Mouse (Mus musculus) hindbrain, embryonic 10.5 days (tissue): Measurements from ENCODE around the gene Tmem171. TPM values are rescaled to one million over a fixed set of nuclear protein-coding genes. Genes with fewer than 3 reads are reported as not detected.

Source experiments
- DNase-seq: peaks from one replicate; pipeline ENCODE4 v3.0.0-alpha.2; 2017; ENCODE audit warnings: low spot score
- H3K27ac ChIP-seq: fragments of 300-500 bp; sonication (generic); 2 replicates; pipeline ENCODE4 v1.5.1; 2016; ENCODE audit warnings: mild to moderate bottlenecking, moderate library complexity
- H3K27me3 ChIP-seq: fragments of 300-500 bp; sonication (generic); 2 replicates; pipeline ENCODE4 v1.6.1; 2016; ENCODE audit warnings: mild to moderate bottlenecking; ENCODE audit not compliant: poor library complexity, insufficient read depth, severe bottlenecking
- H3K36me3 ChIP-seq: fragments of 300-500 bp; sonication (generic); 2 replicates; pipeline ENCODE4 v1.6.1; 2016; ENCODE audit warnings: mild to moderate bottlenecking, moderate library complexity
- H3K4me1 ChIP-seq: fragments of 300-500 bp; sonication (generic); replicated peaks from 2 replicates; pipeline ENCODE4 v1.6.1; 2016; ENCODE audit warnings: mild to moderate bottlenecking
- H3K4me3 ChIP-seq: fragments of 300-500 bp; sonication (generic); 2 replicates; pipeline ENCODE4 v1.5.1; 2016; ENCODE audit warnings: mild to moderate bottlenecking, moderate library complexity
- H3K9me3 ChIP-seq: fragments of 300-500 bp; sonication (generic); 2 replicates; pipeline ENCODE4 v1.6.1; 2016; ENCODE audit warnings: mild to moderate bottlenecking, moderate library complexity
- WGBS: fragments of 180-500 bp; shearing (Covaris S2); methylation state at CpG from one replicate; pipeline ENCODE4 v1.1.7; 2016; 5-methylcytosine and 5-hydroxymethylcytosine counted together
- polyA plus RNA-seq: library from polyadenylated mRNA; unstranded; fragments of >200 nt; fragmentation: Nextera tagmentation; extraction: Ambion mirVana; gene quantifications from 2 replicates; pipeline ENCODE4 v1.2.1, GENCODE M21; 2016

The Tmem171 gene
- polyA plus RNA-seq, 1 experiment from 2014 or later = not detected

DNA sequence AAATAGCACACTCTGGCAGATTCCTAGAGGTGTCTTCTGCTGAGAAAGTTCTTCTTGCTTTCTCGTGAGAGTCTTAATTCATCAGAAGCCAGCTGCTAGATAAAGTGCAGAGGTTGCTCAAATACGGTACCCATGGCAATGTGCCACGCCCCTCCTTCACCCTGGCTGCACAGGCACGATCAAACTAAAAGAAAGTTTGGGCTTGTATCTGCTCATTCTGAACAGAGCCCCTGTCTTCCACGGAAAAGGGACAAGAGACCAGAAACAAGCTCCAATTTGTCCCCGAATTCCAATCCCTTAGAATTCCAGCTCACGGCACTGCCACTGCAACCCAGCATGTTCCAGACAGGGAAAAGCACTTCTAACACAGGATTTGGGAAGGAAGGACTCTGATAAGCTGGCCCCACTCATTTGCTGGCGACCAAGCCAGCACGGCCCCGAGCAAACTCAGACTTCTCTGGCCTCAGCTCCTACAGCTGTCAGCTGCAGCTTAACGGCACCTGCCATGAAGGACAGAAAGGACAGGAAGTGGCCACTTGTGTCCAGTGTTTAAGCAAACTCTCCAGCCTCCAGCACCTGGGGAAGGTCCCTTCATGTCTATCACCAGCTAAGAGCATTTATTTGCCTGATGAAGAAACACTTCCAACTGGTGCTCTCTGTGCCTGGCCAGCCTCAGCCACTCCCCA, 4.9 kb downstream of the Tmem171 start:
- H3K27ac ChIP-seq = no peak overlapping the region
- no peak for DNase-seq
- WGBS = 81% methylated on average over 11 of the region's 11 CpGs

DNA sequence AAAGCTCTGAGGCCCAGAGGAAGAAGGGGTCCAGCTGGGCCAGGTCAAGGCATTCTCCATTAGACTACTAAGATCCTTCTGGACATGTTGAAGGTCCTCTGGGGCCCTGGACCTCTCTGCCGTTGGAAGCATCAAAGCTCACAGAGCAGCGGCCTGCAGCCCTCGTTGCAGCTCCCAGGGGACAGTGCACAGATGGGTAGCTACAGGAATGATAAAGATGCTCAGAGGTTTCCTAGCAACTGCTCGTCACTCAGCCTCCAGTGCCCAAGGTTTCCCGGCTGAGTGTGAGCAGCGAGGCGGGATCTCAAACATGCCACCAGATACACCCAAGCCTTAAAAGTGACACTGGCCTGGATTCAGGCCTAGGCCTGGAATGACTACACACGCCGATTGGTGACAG, 6.7 kb downstream of the Tmem171 start:
- 45% methylated on average over 9 of the region's 9 CpGs for WGBS
- H3K27ac ChIP-seq = no peak overlapping the region
- peaks cover 13% of the 10 kb centered on the region for H3K4me1 ChIP-seq
- no peak overlapping the region for H3K4me3 ChIP-seq
- no peaks in the 10 kb centered on the region for H3K9me3 ChIP-seq
- no peaks in the 10 kb centered on the region; the same call in 1 of the 2 replicates for H3K27me3 ChIP-seq
- no peaks in the 10 kb centered on the region for H3K36me3 ChIP-seq
- peak; percentile 50 for DNase-seq

More for the DNA sequence above, 4.9 kb downstream of the Tmem171 start:
- H3K4me1 ChIP-seq = peaks cover 16% of the 10 kb centered on the region
- H3K27me3 ChIP-seq = peaks cover 16% of the 10 kb centered on the region
- H3K4me3 ChIP-seq = no peak overlapping the region
- no peaks in the 10 kb centered on the region for H3K36me3 ChIP-seq
- H3K9me3 ChIP-seq = no peaks in the 10 kb centered on the region

DNA sequence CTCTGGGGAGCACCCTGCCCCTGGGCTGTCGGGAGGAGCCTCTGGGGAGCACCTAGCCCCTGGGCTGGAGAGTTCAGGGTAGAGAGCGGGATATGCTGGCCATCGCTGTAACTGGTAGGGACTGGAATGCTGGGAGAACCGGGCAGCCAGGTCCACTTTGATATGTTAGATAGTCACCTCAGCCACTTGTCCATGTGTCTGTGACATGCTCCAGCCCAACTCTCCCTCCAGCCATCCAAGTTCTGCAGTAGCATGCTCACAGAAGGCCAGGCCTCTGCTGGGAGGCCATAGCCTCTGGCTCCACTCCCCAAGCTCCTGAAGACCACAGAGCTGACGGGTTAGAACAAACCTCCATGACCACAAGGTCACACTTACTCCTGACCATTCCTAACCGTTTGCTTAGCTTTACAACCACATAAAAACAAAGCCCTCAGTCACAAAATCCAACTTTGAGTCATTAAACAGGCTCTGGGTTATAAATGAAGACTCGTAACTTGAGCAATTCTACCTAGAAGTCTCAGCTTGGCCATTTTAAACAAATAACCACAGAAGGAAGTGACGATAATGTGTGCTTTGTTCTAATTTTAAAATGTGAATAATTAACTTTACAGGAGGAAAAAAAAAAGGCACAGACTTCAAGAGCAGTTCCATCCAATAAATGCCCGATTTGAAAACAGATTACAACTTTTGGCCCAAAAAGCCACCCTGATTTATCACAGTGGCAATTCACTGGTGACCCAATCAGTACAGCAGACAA, 10.3 kb downstream of the Tmem171 start:
- Histone ChIP-seq H3K27me3 (no peaks in the 10 kb centered on the region), H3K4me3 (no peak overlapping the region), H3K9me3 (no peaks in the 10 kb centered on the region), H3K27ac (no peak overlapping the region), H3K4me1 (peaks cover 22% of the 10 kb centered on the region), H3K36me3 (no peaks in the 10 kb centered on the region)
- DNase-seq = no peak
- 83% methylated on average over 9 of the region's 9 CpGs for WGBS

DNA sequence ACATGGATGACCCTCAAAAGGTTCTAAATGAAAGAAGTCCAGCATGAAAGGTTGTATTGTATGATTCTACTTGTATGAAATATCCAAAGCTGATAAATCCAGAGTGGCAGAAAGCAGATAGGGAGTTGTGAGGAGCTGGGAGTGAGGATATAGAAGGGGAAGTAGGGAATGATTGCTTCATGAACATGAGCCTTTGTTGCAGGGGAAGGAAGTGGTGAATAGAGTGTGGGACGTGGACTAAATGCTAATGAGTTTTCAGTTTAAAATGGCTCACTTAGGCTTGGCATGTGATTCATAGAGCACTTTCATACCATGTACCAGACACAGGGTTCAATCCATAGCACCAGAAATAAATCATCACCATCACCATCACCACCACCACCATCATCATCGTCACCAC, 11.2 kb downstream of the Tmem171 start:
- Histone ChIP-seq H3K4me1 (peaks cover 24% of the 10 kb centered on the region), H3K9me3 (no peaks in the 10 kb centered on the region), H3K27ac (no peak overlapping the region), H3K36me3 (no peaks in the 10 kb centered on the region), H3K27me3 (no peaks in the 10 kb centered on the region), H3K4me3 (no peak overlapping the region)
- no peak for DNase-seq
- 83% methylated on average over 2 of the region's 2 CpGs for WGBS

DNA sequence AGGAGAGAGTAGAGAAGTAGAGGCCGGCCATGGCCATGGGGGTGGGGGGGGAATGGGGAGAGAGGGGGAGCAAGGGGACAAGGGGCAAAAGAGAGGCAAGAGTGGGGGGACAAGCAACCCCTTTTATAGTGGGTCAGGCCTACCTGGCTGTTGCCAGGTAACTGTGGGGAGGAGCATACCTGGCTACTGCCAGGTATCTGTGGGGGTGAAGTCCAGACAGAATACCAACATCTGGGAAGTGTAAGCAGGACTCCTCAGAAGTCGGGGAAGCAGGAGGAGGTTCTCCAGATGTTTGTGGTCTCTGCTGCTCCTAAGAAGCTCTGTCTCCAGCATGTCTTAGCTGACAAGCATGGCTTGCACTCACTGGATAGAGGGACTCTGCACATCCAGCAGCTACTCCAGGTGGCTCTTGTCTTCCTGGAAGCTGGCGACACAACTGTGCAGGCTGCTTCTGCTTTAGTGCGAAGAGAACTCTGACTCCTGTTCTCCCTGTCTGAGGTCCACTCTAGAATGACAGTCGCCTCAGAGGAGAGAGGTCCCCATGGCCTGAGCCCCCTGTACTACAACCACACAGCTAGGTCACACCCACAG, 14.1 kb downstream of the Tmem171 start:
- Histone ChIP-seq H3K36me3 (no peaks in the 10 kb centered on the region), H3K27ac (no peak overlapping the region; the same call in 1 of the 2 replicates), H3K27me3 (no peaks in the 10 kb centered on the region), H3K4me3 (no peak overlapping the region), H3K4me1 (peaks cover 11% of the 10 kb centered on the region), H3K9me3 (no peaks in the 10 kb centered on the region)
- DNase-seq = no peak
- 87% methylated on average over 5 of the region's 5 CpGs for WGBS

DNA sequence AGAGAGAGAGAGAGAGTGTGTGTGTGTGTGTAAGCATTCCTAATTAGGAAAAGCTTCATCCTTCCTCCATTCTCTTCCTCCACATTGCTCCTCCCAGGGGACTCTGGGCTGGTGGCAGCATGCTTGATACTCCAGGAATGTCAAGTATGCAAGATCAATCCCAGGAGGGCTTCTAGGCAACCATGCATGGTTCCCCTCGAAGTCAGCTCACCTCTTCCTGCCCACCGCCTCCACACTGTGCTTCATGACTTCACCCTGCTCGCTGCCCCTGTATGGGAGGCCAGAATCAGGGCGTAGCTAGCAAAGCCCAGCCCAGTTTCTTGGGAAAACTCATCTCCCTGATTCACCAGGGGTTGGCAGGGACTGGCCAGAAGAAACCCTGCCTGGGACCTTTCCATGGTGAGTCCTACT, 15.0 kb downstream of the Tmem171 start:
- Histone ChIP-seq H3K9me3 (no peaks in the 10 kb centered on the region), H3K4me3 (no peak overlapping the region), H3K4me1 (peaks cover 11% of the 10 kb centered on the region), H3K36me3 (no peaks in the 10 kb centered on the region), H3K27me3 (no peaks in the 10 kb centered on the region), H3K27ac (no peak overlapping the region)
- 54% methylated on average over 4 of the region's 4 CpGs for WGBS
- no peak for DNase-seq

DNA sequence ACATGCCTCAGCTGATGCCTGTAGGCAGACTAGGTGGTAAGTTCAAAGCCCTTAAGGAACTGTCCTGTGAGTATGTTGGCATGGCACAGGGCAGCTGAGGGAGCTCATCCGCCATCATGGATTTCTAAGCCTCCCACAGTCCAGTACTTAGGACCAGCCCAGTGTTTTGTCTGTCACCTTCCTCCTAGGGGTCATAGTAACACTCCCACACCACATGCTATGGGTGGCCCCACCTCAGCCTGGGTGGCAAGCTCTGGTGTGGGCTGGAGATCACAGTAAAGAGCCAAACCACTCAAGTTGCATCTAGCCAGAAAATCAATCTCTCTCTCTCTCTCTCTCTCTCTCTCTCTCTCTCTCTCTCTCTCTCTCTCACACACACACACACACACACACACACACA, 15.4 kb downstream of the Tmem171 start:
- Histone ChIP-seq H3K9me3 (no peaks in the 10 kb centered on the region), H3K27me3 (no peaks in the 10 kb centered on the region), H3K36me3 (no peaks in the 10 kb centered on the region), H3K4me1 (peaks cover 11% of the 10 kb centered on the region), H3K4me3 (no peak overlapping the region), H3K27ac (peak overlapping the region; percentile 29; the same call in 1 of the 2 replicates)
- WGBS = 83% methylated on average over 1 of the region's 1 CpGs
- no peak for DNase-seq

DNA sequence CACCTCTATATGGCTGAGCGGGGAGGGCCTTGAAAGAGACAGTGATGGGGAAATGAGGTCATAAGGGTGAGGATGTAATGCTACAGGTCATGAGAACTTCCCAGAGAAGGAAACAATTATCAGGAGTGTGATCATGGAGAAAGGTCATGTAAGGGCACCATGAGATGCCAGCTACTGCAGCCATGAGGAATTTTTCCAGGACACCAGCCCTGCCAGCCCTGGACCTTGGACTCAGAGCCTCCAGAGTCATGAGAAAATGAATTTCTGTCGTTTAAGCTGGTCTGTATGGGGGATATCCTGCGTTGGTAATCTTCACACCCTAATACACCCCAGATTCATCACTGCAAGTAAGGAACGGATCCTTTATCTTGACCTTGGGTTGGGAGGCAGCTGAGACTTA, 20.7 kb downstream of the Tmem171 start:
- Histone ChIP-seq H3K27ac (no peak overlapping the region), H3K27me3 (no peaks in the 10 kb centered on the region), H3K9me3 (no peaks in the 10 kb centered on the region), H3K36me3 (no peaks in the 10 kb centered on the region), H3K4me3 (no peak overlapping the region), H3K4me1 (no peaks in the 10 kb centered on the region)
- DNase-seq = no peak
- 81% methylated on average over 4 of the region's 4 CpGs for WGBS

DNA sequence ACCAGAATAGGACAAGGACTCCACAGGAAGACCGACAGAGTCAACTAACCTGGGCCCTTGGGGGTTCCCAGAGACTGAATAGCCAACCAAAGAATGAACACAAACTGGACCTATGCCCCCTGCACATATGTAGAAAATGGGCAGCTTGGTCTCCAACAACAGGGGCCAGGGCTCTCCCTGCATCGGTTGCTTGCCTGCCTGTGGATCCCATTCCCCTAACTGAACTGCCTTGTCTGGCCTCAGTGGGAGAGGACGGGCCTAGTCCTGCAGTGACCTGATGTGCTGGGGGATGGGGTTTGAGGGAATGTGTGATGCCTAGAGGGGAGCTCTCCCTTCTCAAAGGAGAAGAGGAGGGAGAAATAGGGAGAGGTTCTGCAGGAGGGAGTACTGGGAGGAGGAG, 25.3 kb downstream of the Tmem171 start:
- Histone ChIP-seq H3K36me3 (no peaks in the 10 kb centered on the region), H3K27me3 (no peaks in the 10 kb centered on the region), H3K4me1 (no peaks in the 10 kb centered on the region), H3K27ac (no peak overlapping the region), H3K4me3 (no peak overlapping the region), H3K9me3 (no peaks in the 10 kb centered on the region)
- no peak for DNase-seq
- WGBS = 73% methylated on average over 3 of the region's 3 CpGs

DNA sequence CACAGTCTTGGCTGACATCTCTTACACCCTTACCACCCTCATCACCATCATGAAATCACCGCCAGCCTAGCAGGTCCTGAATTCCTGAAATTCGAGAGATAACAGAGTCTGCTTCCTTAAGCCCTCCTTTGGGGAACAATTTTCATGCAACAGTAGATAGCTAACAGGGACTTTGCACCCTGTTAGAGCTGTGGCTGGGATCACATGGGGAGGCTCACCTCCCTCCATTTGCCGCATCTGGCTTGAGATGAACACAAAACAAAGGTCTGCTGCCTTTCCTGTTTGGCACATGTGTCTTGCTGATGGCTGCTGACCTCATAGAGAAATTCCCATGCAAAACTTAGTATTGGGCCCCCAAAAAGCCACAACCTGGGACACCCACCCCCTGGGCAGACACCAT, 27.3 kb downstream of the Tmem171 start:
- Histone ChIP-seq H3K4me3 (no peak overlapping the region), H3K27ac (no peak overlapping the region), H3K9me3 (0 out of 2 replicates have a peak, but pooled peaks cover 2% of the 10 kb centered on the region), H3K27me3 (no peaks in the 10 kb centered on the region), H3K36me3 (no peaks in the 10 kb centered on the region), H3K4me1 (no peaks in the 10 kb centered on the region)
- 80% methylated on average over 3 of the region's 3 CpGs for WGBS
- no peak for DNase-seq

DNA sequence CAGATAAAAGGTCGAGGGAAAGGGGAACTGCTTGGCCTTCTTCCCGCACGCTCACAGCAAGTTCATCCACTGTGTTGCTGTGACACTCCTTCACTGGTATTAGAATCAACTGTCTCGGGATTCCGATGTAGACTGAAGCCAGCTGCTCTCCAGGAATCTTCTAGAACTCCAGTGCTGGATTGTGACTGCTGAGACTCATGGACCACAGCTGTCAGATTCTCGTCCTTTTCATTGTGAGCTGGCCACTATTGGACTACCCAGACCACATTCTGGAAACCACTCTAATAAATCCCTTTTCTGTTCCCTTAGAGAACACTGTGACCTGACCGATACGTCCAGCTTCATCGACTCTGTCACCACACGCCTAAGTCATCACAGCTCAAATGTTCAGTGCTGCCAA, 29.4 kb downstream of the Tmem171 start:
- H3K27ac ChIP-seq = no peak overlapping the region
- H3K9me3 ChIP-seq = 0 out of 2 replicates have a peak, but pooled peaks cover 4% of the 10 kb centered on the region
- H3K36me3 ChIP-seq = no peaks in the 10 kb centered on the region
- H3K4me1 ChIP-seq = no peaks in the 10 kb centered on the region
- no peak overlapping the region for H3K4me3 ChIP-seq
- DNase-seq = no peak
- 90% methylated on average over 10 of the region's 10 CpGs for WGBS
- H3K27me3 ChIP-seq = 0 out of 2 replicates have a peak, but pooled peaks cover 1% of the 10 kb centered on the region

DNA sequence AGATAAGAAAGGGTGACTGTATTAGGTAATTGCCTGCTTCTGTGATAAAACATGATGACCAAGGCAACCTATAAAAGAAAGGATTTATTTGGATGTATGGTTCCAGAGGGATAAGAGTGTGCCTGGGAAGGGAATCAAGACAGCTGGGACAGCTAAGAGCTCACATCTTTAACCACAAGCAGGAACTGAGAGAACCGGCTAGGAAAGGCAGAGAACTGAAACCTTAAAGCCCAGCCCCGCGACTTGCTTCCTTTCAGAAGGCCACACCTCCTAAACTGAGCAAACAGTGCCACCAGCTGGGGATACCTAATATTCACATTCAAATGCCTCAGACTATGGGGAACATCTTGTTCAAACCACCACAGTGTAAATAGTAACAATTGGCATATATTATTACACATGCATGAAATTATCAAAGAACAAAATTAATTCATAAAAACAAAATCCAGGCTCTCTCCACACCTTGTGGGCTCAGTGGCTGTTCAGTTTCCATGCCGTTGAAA, 32.4 kb downstream of the Tmem171 start:
- H3K4me3 ChIP-seq = no peak overlapping the region
- DNase-seq = no peak
- H3K4me1 ChIP-seq = no peaks in the 10 kb centered on the region
- H3K9me3 ChIP-seq = 0 out of 2 replicates have a peak, but pooled peaks cover 4% of the 10 kb centered on the region
- no peaks in the 10 kb centered on the region for H3K36me3 ChIP-seq
- no peak overlapping the region for H3K27ac ChIP-seq
- 0 out of 2 replicates have a peak, but pooled peaks cover 3% of the 10 kb centered on the region for H3K27me3 ChIP-seq
- 87% methylated on average over 4 of the region's 4 CpGs for WGBS

DNA sequence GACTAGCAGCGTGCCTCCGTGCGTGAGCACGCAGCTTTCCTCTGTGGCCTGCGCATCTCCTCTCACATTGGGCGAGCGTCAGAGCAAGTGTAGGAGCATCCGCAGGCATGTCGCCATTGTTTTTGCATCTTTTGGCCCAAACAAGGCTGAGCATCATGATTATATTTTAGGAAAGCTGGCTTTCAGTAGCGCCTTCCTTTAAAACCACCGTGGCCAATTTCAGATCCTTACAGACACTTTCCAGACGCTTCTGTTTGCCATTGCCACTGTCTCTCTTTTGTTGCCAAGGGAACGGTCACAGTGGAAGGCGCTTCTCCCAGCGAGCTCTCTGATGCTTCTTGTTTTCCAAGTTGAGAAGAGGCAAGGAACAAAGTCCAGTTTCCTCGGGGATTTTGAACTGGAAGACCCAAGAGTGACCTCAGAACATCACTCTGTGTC, 38.6 kb downstream of the Tmem171 start:
- Histone ChIP-seq H3K27me3 (0 out of 2 replicates have a peak, but pooled peaks cover 3% of the 10 kb centered on the region), H3K36me3 (no peaks in the 10 kb centered on the region), H3K4me1 (peaks cover 26% of the 10 kb centered on the region), H3K4me3 (no peak overlapping the region), H3K9me3 (no peaks in the 10 kb centered on the region), H3K27ac (no peak overlapping the region)
- DNase-seq = no peak
- 83% methylated on average over 16 of the region's 16 CpGs for WGBS
